ENCODE assay signal across 14 mouse cellular contexts in genomic region chr7:130473881-130474280, GRCm38 (mm10).
"Had no signal": no experiment of that assay in that cellular context is flagged by ENCODE, and none has a peak within 500 bp of the region (broad histone marks: within the 10 kb centered on the region; RNA-seq: fewer than 3 reads in every experiment).

No protein-coding gene starts in this region.

- H3K9ac ChIP-seq: limb, embryonic 15.5 days; liver, embryonic 13.5 days; liver, postnatal 0 days; lung, embryonic 15.5 days; neural tube, embryonic 15.5 days had no signal

- H3K27me3 ChIP-seq: limb, embryonic 15.5 days; liver, embryonic 13.5 days; lung, embryonic 15.5 days; neural tube, embryonic 15.5 days had no signal

- H3K4me3 ChIP-seq: layer of hippocampus, adult 2 months; left cerebral cortex, adult 2 months; limb, embryonic 15.5 days; liver, embryonic 13.5 days; lung, embryonic 15.5 days; neural tube, embryonic 15.5 days had no signal

- ATAC-seq: liver, postnatal 0 days had no signal

- H3K36me3 ChIP-seq: limb, embryonic 15.5 days; neural tube, embryonic 15.5 days had no signal

- H3K9me3 ChIP-seq: limb, embryonic 15.5 days; liver, embryonic 13.5 days; lung, embryonic 15.5 days; neural tube, embryonic 15.5 days had no signal

- H3K4me2 ChIP-seq: limb, embryonic 15.5 days; liver, embryonic 13.5 days; lung, embryonic 15.5 days; neural tube, embryonic 15.5 days had no signal

- H3K4me1 ChIP-seq: limb, embryonic 15.5 days; liver, embryonic 13.5 days; lung, embryonic 15.5 days had no signal

- H3K27ac ChIP-seq: layer of hippocampus, adult 2 months; left cerebral cortex, adult 2 months; limb, embryonic 15.5 days; liver, embryonic 13.5 days; lung, embryonic 15.5 days; macrophage; neural tube, embryonic 15.5 days had no signal

- DNase-seq: kidney, postnatal 10 days; kidney, postnatal 4 days; liver, embryonic 13.5 days; liver, postnatal 0 days; lung, postnatal 14 days; right cerebral cortex, adult 18-20 months; right cerebral cortex, postnatal 25 days; thymus, postnatal 36 days had no signal
